In the genomic region with DNA sequence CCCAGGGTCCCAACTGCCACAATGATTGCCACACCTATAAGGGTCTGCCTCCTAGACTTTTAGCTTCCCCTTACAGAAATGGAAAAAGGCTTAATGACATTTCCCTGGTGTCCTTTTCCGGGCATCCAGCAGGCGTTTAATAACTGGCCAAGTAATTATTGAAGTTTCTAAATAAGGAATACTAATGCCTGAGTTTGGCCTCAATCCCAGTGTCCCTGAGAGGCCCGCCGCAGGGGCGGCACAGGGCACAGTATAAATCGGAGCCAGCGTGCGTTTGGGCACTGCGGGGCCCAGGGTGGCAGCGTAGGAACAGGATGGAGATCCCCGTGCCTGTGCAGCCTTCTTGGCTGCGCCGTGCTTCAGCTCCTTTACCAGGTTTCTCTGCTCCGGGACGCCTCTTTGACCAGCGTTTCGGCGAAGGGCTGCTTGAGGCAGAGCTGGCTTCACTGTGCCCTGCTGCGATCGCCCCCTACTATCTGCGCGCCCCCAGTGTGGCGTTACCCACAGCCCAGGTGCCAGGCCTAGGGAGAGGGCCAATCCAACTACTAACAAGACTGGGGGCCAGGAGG, we compare ENCODE assay signal across 8 mouse cellular contexts. TPM values are rescaled to one million over a fixed set of nuclear protein-coding genes. Genes with fewer than 3 reads are reported as not detected.
DNase-seq lines count a peak whose midpoint lies in the region; ATAC-seq and TF ChIP-seq lines count a peak whose summit lies in the region.

No protein-coding gene starts in this region.

- peak overlapping the region; percentile 52 for H3K9ac ChIP-seq in hindbrain, embryonic 15.5 days
- peak overlapping the region; percentile 82 for H3K9ac ChIP-seq in liver, embryonic 11.5 days (ENCODE audit: low read depth, low read length)
- H3K9ac ChIP-seq in neural tube, embryonic 12.5 days: peak overlapping the region; percentile 57

- peaks cover 3% of the 10 kb centered on the region for H3K4me1 ChIP-seq in cerebellum, adult 2 months (ENCODE audit: control insufficient read depth, insufficient read depth, low read length)
- peaks cover 21% of the 10 kb centered on the region for H3K4me1 ChIP-seq in hindbrain, embryonic 15.5 days (replicated peaks)
- H3K4me1 ChIP-seq in liver, embryonic 11.5 days (replicated peaks; ENCODE audit: control insufficient read depth, insufficient read depth, low read length): peaks cover 13% of the 10 kb centered on the region
- peaks cover 18% of the 10 kb centered on the region for H3K4me1 ChIP-seq in neural tube, embryonic 12.5 days

- peak overlapping the region; percentile 97 for H3K27ac ChIP-seq in cerebellum, adult 2 months (ENCODE audit: insufficient read depth, low read length)
- H3K27ac ChIP-seq in hindbrain, embryonic 15.5 days (replicated peaks): peak overlapping the region; percentile 97
- H3K27ac ChIP-seq in liver, embryonic 11.5 days (ENCODE audit: low read depth, low read length): peak overlapping the region; percentile 84
- peak overlapping the region; percentile 12; the same call in 1 of the 2 replicates for H3K27ac ChIP-seq in neural tube, embryonic 12.5 days

- no peaks in the 10 kb centered on the region for H3K9me3 ChIP-seq in hindbrain, embryonic 15.5 days
- H3K9me3 ChIP-seq in liver, embryonic 11.5 days (ENCODE audit: control insufficient read depth, low read length): no peaks in the 10 kb centered on the region
- H3K9me3 ChIP-seq in neural tube, embryonic 12.5 days: no peaks in the 10 kb centered on the region

- peak overlapping the region; percentile 88 for H3K4me2 ChIP-seq in hindbrain, embryonic 15.5 days
- peak overlapping the region; percentile 98 for H3K4me2 ChIP-seq in liver, embryonic 11.5 days
- H3K4me2 ChIP-seq in neural tube, embryonic 12.5 days (replicated peaks): peak overlapping the region; percentile 88

- no peak for TF ChIP-seq POLR2A in cerebellum, adult 2 months (IDR thresholded peaks at IDR 0.05; ENCODE audit: borderline replicate concordance, insufficient read depth, low read length)

- ATAC-seq in frontal cortex, adult (ENCODE audit: low TSS enrichment): 0 out of 2 replicates have a peak, but pooled peaks have one; percentile 14
- ATAC-seq in hindbrain, embryonic 15.5 days (ENCODE audit: low FRiP score, low read depth): no peak
- ATAC-seq in liver, embryonic 11.5 days (replicated peaks; ENCODE audit: low FRiP score): no peak
- no peak for ATAC-seq in neural tube, embryonic 12.5 days (ENCODE audit: low FRiP score, low read depth)

- peak overlapping the region; percentile 66 for H3K4me3 ChIP-seq in cerebellum, adult 2 months (replicated peaks; ENCODE audit: insufficient read depth, low read depth, low read length)
- H3K4me3 ChIP-seq in hindbrain, embryonic 15.5 days: peak overlapping the region; percentile 78
- peak overlapping the region; percentile 67 for H3K4me3 ChIP-seq in liver, embryonic 11.5 days (ENCODE audit: low read depth, low read length)
- H3K4me3 ChIP-seq in neural tube, embryonic 12.5 days: peak overlapping the region; percentile 62

- DNase-seq in frontal cortex, postnatal 14 days (ENCODE audit: low spot score in 2 of 2): no peak
- peak; percentile 75 to 82 for DNase-seq in cerebellum, adult 2 months
- DNase-seq in gastrocnemius, adult 8-10 months (ENCODE audit: low spot score in 2 of 2): peak; percentile 50 to 72
- DNase-seq in liver, embryonic 11.5 days (ENCODE audit: low spot score): peak; percentile 57
- DNase-seq in right cerebral cortex, postnatal 25 days: no peak

- WGBS in cerebellum, adult 2 months: under 1% methylated on average over 23 of the region's 23 CpGs
- 5% methylated on average over 23 of the region's 23 CpGs for WGBS in hindbrain, embryonic 15.5 days
- WGBS in liver, embryonic 11.5 days: 7% methylated on average over 23 of the region's 23 CpGs
- WGBS in neural tube, embryonic 12.5 days: 6% methylated on average over 23 of the region's 23 CpGs

- TF ChIP-seq CTCF in cerebellum, adult 2 months (IDR thresholded peaks at IDR 0.05; ENCODE audit: borderline replicate concordance, insufficient read depth, low read depth, low read length): no peak

- H3K27me3 ChIP-seq in cerebellum, adult 2 months (ENCODE audit: control insufficient read depth, insufficient read depth, low read length): no peaks in the 10 kb centered on the region
- no peaks in the 10 kb centered on the region for H3K27me3 ChIP-seq in hindbrain, embryonic 15.5 days
- H3K27me3 ChIP-seq in liver, embryonic 11.5 days (replicated peaks; ENCODE audit: control insufficient read depth, insufficient read depth, low read length): no peaks in the 10 kb centered on the region
- no peaks in the 10 kb centered on the region for H3K27me3 ChIP-seq in neural tube, embryonic 12.5 days (replicated peaks)

- H3K36me3 ChIP-seq in hindbrain, embryonic 15.5 days: peaks cover 31% of the 10 kb centered on the region
- H3K36me3 ChIP-seq in liver, embryonic 11.5 days (ENCODE audit: control insufficient read depth, insufficient read depth, low read length): peaks cover 25% of the 10 kb centered on the region
- peaks cover 31% of the 10 kb centered on the region for H3K36me3 ChIP-seq in neural tube, embryonic 12.5 days

RNA-seq across cellular contexts. Expression of gene Proser3, which starts 1.0 kb away (rescaled TPM):
- polyA plus RNA-seq in cerebellum, adult 2 months (2012; rRNA removed): 5.6 and 7.4 TPM in 2 replicates
- total RNA-seq in gastrocnemius, adult 8-10 months (2022): 1 to 10 TPM; 2.6 to 6.2 (median 3.7) TPM
- polyA plus RNA-seq in hindbrain, embryonic 15.5 days (2015; fragmentation: Nextera tagmentation; extraction: Ambion mirVana): 8.4 and 9.1 TPM in 2 replicates
- 10.7 and 13.0 TPM in 2 replicates for polyA plus RNA-seq in liver, embryonic 11.5 days (2014; fragmentation: Nextera tagmentation; extraction: Ambion mirVana)
- 9.7 and 11.0 TPM in 2 replicates for polyA plus RNA-seq in neural tube, embryonic 12.5 days (2016; fragmentation: Nextera tagmentation; extraction: Ambion mirVana)

RNA-seq across cellular contexts. Expression of gene Hspb6, which starts 1.1 kb away (rescaled TPM):
- 23.8 and 24.3 TPM in 2 replicates for polyA plus RNA-seq in cerebellum, adult 2 months (2012; rRNA removed)
- 1,000 to 10,000 TPM in 3 of 4 experiments, 100 to 1,000 TPM in 1; 959 to 1,157 (median 1,030) TPM for total RNA-seq in gastrocnemius, adult 8-10 months (2022)
- 11.1 and 13.2 TPM in 2 replicates for polyA plus RNA-seq in hindbrain, embryonic 15.5 days (2015; fragmentation: Nextera tagmentation; extraction: Ambion mirVana)
- 3.9 and 5.4 TPM in 2 replicates for polyA plus RNA-seq in liver, embryonic 11.5 days (2014; fragmentation: Nextera tagmentation; extraction: Ambion mirVana)
- polyA plus RNA-seq in neural tube, embryonic 12.5 days (2016; fragmentation: Nextera tagmentation; extraction: Ambion mirVana): 5.4 and 6.0 TPM in 2 replicates

RNA-seq across cellular contexts. Expression of gene Lin37, which starts 6.5 kb away (rescaled TPM):
- polyA plus RNA-seq in cerebellum, adult 2 months (2012; rRNA removed): 60.2 and 62.5 TPM in 2 replicates
- 10 to 100 TPM in 3 of 4 experiments, 1 to 10 TPM in 1; 8.1 to 12.4 (median 11.0) TPM for total RNA-seq in gastrocnemius, adult 8-10 months (2022)
- 52.7 and 53.1 TPM in 2 replicates for polyA plus RNA-seq in hindbrain, embryonic 15.5 days (2015; fragmentation: Nextera tagmentation; extraction: Ambion mirVana)
- 38.7 and 41.0 TPM in 2 replicates for polyA plus RNA-seq in liver, embryonic 11.5 days (2014; fragmentation: Nextera tagmentation; extraction: Ambion mirVana)
- polyA plus RNA-seq in neural tube, embryonic 12.5 days (2016; fragmentation: Nextera tagmentation; extraction: Ambion mirVana): 52.8 and 53.4 TPM in 2 replicates

RNA-seq across cellular contexts. Expression of gene U2af1l4, which starts 10.0 kb away (rescaled TPM):
- 109 and 117 TPM in 2 replicates for polyA plus RNA-seq in cerebellum, adult 2 months (2012; rRNA removed)
- 10 to 100 TPM; 53.4 to 57.5 (median 56.9) TPM for total RNA-seq in gastrocnemius, adult 8-10 months (2022)
- polyA plus RNA-seq in hindbrain, embryonic 15.5 days (2015; fragmentation: Nextera tagmentation; extraction: Ambion mirVana): 89.7 and 92.1 TPM in 2 replicates
- polyA plus RNA-seq in liver, embryonic 11.5 days (2014; fragmentation: Nextera tagmentation; extraction: Ambion mirVana): 71.0 and 73.1 TPM in 2 replicates
- 83.8 and 87.9 TPM in 2 replicates for polyA plus RNA-seq in neural tube, embryonic 12.5 days (2016; fragmentation: Nextera tagmentation; extraction: Ambion mirVana)

RNA-seq across cellular contexts. Expression of gene Gm49396, which starts 10.0 kb away (rescaled TPM):
- polyA plus RNA-seq in cerebellum, adult 2 months (2012; rRNA removed): 11.9 and 12.3 TPM in 2 replicates
- total RNA-seq in gastrocnemius, adult 8-10 months (2022): 1 to 10 TPM in 3 of 4 experiments, under 1 TPM in 1; 0.56 to 1.9 (median 1.5) TPM
- 15.4 and 17.5 TPM in 2 replicates for polyA plus RNA-seq in hindbrain, embryonic 15.5 days (2015; fragmentation: Nextera tagmentation; extraction: Ambion mirVana)
- polyA plus RNA-seq in liver, embryonic 11.5 days (2014; fragmentation: Nextera tagmentation; extraction: Ambion mirVana): 6.8 and 8.0 TPM in 2 replicates
- polyA plus RNA-seq in neural tube, embryonic 12.5 days (2016; fragmentation: Nextera tagmentation; extraction: Ambion mirVana): 16.2 and 17.1 TPM in 2 replicates

Comparison
In these comparisons a context has a peak if more than half of its experiments do, and no peak if none do; other contexts are left out.
1. DNase-seq: peak in cerebellum, adult 2 months (2 of 2), gastrocnemius, adult 8-10 months (2 of 2) and liver, embryonic 11.5 days (single experiment); none in frontal cortex, postnatal 14 days (0 of 2) and right cerebral cortex, postnatal 25 days (single experiment).
2. H3K27ac ChIP-seq: peak in every context shown above with its lines; median percentile 97 in cerebellum, adult 2 months; 97 in hindbrain, embryonic 15.5 days; 84 in liver, embryonic 11.5 days; 12 in neural tube, embryonic 12.5 days.
3. Peak in every context shown above with its lines, with median percentiles within 50 percentile points of each other: H3K4me3 ChIP-seq, H3K4me2 ChIP-seq and H3K9ac ChIP-seq.